Mouse (Mus musculus) kidney, postnatal 36 days (tissue): ENCODE data around the gene Ankar.

Experiments used
- DNase-seq, 2 experiments: peaks; one replicate each; pipeline ENCODE4 v3.0.0; 2021 to 2022; ENCODE audit warnings: mixed read lengths in 2 of 2

The Ankar gene

GRCm38 (mm10) chr1:72710753-72711653 is 10.6 kb upstream of the Ankar start, which contains the start of gene Rpl37a:
TSS of gene Rpl37a (plus strand) at chr1:72711290.
- DNase-seq = peak; percentile 96 to 97

- DNase-seq = no peak
These were observed 7.1 kb upstream of the Ankar start for GRCm38 (mm10) chr1:72707525-72707924.

GRCm38 (mm10) chr1:72698651-72699050 is 1.7 kb downstream of the Ankar start:
- DNase-seq = peak in 1 of 2 experiments; percentile 64

- DNase-seq = no peak
These were observed 4.1 kb downstream of the Ankar start for GRCm38 (mm10) chr1:72696256-72696655.

GRCm38 (mm10) chr1:72673070-72673469 is 27.3 kb downstream of the Ankar start:
- no peak for DNase-seq

- peak; percentile 15 to 58 for DNase-seq
These were observed 59.5 kb downstream of the Ankar start for GRCm38 (mm10) chr1:72640658-72641410.

- no peak for DNase-seq
These were observed 65.2 kb downstream of the Ankar start for GRCm38 (mm10) chr1:72635221-72635620.

- no peak for DNase-seq
These were observed 88.2 kb downstream of the Ankar start for GRCm38 (mm10) chr1:72612172-72612571.

GRCm38 (mm10) chr1:72609887-72610877 is 90.2 kb downstream of the Ankar start:
- peak; percentile 66 to 78 for DNase-seq

GRCm38 (mm10) chr1:72609129-72609528 is 91.2 kb downstream of the Ankar start:
- DNase-seq = no peak

GRCm38 (mm10) chr1:72606186-72606673 is 94.1 kb downstream of the Ankar start:
- no peak for DNase-seq

- DNase-seq = no peak
These were observed 97.6 kb downstream of the Ankar start for GRCm38 (mm10) chr1:72602803-72603202.

GRCm38 (mm10) chr1:72602186-72602585 is 98.2 kb downstream of the Ankar start:
- no peak for DNase-seq

GRCm38 (mm10) chr1:72601233-72601632 is 99.1 kb downstream of the Ankar start:
- no peak for DNase-seq

- no peak for DNase-seq
These were observed 99.6 kb downstream of the Ankar start for GRCm38 (mm10) chr1:72600778-72601177.

- DNase-seq = peak; percentile 78 to 83
These were observed 101.0 kb downstream of the Ankar start for GRCm38 (mm10) chr1:72599146-72600101.

GRCm38 (mm10) chr1:72596231-72596630 is 104.1 kb downstream of the Ankar start:
- DNase-seq = no peak

GRCm38 (mm10) chr1:72595686-72596085 is 104.7 kb downstream of the Ankar start:
- DNase-seq = no peak

- DNase-seq = peak; percentile 59 to 71
These were observed 106.9 kb downstream of the Ankar start for GRCm38 (mm10) chr1:72593340-72593951.
